Mouse (Mus musculus) T-helper 17 cell (primary cell): Measurements from ENCODE around the gene Dirc2.

Experiments
- in situ Hi-C, 2 experiments: fragments of 300-600 bp; cut with MboI, MseI; formaldehyde crosslinking; loops; 1 replicate in 1 of 2; 2 replicates in 1 of 2; pipeline ENCODE4 v1.15.1; 2025; ENCODE audit warnings: high pct_unique_total_duplicates in 2 of 2

Dirc2 gene

DNA sequence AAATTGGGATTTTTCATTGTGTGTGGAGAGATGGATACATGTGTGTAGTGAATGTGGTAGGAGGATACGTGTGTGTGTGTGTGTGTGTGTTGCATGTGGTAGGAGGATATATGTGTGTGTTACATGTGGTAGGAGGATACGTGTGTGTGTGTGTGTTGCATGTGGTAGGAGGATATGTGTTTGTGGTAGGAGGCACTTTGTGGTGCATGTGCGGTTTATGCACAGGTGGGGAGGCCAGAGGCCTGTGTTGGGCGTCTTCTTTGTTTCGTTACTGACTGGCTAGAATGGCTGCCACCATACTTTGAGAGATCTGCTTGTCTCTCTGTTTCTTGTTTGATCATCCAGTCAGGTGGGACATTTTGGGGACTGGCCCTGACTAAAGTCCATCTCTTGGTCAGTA, 27.5 kb downstream of the Dirc2 start:
- in situ Hi-C loops, result loop anchor here in 1 of 2 experiments (10.0 kb wide), 1 partner anchor 193 kb away; the partner anchor contains the start of genes Dtx3l and Parp9

DNA sequence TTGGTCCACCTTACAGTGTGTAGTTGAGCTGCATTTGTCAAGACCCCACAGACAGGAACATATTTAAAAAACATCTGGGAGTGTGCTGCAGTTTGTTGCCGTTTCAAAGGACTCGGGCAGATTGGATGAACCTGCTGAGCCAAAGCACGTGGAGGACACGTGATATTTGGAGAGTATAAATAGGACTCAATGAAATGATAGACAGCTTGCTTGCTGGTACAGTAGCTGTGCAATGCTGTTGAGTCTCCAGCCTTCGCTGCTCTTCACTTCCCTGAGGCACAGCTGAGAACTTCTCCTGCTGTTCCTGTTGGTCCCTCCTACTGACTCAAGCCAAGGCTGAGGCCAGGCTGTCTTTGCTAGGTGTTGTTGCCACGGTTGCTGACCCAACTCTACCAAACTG, 28.2 kb downstream of the Dirc2 start:
- in situ Hi-C loops, result loop anchor here in 1 of 2 experiments (10.0 kb wide), 1 partner anchor 194 kb away; the partner anchor contains the start of genes Dtx3l and Parp9

DNA sequence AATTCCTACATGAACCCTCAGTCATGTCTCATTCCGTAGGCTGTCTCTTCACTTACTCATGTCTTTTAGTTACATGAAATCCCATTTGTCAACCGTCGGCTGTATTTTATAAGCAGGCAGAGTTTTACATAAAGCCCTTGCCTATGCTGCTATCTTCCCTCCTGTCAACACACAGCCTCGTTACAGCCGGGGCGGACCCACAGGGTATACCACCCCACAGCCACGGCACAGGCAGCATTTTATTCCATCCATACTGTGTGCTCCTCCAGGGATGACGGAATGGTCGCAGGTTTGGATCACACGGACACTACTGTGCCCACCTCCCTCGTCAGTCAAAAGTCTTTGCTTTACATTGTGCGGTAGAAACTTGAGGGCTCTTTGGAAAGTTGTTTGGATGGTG, 28.8 kb downstream of the Dirc2 start:
- in situ Hi-C loops, result loop anchor here in 1 of 2 experiments (10.0 kb wide), 1 partner anchor 194 kb away; the partner anchor contains the start of genes Dtx3l and Parp9

DNA sequence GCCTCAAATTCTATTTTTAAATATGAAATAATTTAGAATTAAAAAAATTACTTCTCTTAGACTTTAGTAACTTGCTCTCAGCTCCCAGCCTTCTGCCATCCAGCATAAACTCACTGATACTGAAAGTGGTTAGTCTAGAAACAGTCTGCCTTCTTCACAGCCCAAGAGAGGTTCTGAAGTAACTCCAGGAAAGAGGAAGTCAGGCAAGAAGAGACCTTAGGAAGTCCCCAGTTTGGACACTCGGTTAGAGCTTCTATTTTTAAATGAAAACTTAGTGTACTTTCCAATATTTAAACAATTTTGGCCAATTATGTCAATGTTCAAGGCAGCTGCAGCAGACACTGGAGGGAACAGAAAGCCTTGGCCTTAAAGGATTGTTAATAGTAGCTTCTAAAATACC, 29.6 kb downstream of the Dirc2 start:
- in situ Hi-C loops, result no loop called here

DNA sequence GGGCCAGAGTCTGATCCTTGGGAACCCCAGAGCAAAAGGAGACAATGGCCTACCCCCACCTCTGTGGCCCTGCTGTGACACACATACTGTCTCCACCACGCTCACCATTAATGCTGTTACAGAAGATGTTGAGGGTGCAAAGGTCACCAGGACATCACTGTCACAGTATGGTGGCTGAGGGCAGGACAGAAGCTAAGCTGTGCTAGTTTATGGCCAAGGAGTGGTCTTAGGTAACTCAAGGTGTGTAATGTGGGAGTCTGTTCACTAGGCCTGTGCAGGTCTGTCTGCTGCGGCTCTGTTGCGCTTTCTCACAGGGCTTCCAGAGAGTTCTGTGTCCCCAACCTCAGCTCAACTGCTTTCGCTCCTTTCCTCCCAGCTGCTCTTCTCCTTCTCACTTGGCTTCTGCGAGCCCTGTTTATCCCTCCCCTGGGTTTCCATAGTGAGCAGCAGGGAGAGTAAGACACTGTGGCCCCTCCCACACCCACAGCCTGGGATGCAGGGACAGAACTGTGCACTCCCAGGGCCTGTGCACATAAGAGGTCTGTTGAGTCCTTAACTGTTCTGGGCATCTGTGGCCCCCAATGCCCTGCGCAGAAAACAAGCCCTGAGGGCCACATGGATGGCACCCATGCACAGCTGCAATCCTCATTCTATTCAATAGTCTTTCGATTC, 30.9 kb downstream of the Dirc2 start:
- in situ Hi-C loops, result no loop called here

DNA sequence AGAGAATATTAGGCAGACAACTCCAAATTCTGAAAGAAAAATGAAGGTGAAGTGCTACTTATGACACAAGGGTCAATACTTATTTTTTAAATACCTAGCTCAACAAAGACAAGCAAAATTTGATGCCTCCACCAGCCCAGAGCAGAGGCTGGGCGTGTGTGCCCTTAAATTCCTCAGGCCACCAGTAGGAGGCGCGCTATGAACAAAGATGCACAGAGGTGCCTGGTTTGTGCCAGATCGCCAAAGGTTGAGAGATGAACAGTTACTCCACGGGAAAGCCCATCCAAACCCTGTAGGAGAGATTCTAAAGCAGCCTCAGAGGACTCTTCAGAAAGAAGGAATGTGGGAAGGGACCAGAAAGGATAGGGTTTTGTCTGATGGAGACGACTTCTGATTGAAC, 35.1 kb downstream of the Dirc2 start:
- in situ Hi-C loops, result loop anchor here in 1 of 2 experiments (5.0 kb wide), 1 partner anchor 83 kb away; no protein-coding TSS in a partner anchor

DNA sequence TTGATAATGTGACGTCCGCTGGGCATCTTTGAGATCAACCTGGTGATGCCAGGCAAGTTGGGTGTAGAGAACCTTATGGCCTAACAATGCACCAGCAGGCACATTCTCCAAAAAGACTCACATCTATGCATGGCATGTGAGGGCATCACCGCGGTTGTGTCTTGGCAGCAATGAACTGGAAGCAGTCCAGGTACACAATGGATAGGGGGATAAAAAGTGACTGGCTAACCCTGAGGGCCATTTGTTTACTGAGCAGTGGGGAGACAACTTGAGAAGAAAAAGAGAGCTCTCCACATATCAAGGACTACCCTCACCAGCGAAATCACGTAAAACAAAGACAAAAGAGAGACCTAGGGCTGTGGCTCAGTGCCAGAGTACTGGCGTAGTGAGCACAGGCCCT, 37.1 kb downstream of the Dirc2 start:
- in situ Hi-C loops, result loop anchor here in 1 of 2 experiments (5.0 kb wide), 1 partner anchor 85 kb away; no protein-coding TSS in a partner anchor

DNA sequence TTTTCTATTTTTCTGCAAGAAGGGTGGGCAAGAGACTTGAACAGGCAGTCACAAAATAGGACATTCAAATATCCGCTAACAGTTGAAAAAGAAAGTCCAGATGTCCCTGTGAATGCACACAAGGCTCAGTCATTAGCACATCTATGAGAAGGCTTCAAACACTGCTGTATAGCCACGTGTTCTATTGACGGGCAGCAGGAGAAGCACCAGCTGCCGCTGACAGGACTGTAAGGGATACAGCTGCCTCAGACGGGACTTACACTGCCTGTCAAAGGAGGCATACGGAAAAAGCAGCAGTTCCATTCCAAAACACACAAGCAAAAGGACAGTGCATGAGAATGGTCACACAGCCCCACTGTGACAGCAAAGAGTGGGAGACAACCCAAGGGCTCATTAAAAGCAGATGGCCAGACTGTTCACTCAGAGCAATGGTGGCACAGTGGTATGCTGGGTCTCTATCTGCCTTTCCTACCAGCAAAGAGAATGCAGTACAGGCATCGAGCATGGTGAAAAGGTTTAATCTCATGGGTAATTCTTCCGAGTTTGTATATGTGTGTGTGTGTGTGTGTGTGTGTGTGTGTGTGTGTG, 39.9 kb downstream of the Dirc2 start:
- in situ Hi-C loops, result no loop called here

DNA sequence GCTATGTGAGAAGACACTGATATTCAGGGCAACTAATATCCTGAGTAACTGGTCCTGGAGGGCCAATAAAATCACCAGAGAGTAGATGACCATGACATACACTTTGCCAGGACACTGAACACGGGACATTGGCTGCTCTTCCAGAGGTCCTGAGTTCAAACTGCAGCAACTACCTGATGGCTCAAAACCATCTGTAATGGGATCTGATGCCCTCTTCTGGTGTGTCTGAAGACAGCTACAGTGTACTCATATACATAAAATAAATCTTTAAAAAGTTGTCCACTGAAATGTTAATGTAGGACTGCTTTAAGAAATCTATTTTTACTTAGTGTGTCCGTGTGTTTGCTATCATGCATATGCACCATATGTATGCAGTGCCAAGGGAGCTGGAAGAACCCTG, 42.6 kb downstream of the Dirc2 start:
- in situ Hi-C loops, result no loop called here

DNA sequence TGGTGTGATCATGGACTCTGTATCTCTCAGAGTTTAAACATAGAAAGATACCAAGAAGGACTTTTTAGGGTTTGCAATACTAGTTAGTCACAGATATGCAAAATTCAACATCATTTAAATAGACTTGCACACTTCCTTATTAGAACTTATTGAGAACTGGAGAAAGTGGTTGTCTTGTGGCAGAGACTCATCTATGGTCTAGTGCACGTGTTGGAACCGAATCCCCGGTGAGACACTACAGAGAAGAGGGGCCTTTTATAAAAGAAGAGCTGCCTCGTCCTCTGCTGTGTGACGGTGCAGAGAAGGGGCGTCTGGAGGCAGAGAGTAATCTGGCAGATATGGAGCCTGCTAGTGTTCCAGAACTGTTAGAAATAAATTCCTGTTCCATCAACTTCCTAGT, 44.6 kb downstream of the Dirc2 start:
- in situ Hi-C loops, result no loop called here

DNA sequence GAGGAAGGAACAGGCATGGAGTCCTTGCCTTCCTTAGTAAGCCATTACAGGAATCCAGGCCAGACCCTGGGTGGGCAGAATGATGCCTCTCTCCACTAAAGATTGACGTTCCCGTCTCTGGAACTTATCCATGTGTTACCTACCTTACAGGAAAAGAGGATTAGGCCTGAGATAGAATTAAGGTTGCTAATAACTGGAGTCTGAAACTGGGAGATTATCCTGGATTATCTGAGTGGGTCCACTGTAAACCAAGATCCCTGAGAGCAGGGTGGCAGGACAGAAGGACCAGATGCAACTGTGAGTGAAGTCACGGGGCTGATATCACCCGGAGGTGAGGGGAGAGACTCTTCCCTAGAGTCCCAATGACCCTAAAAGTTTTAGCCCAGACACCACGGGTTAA, 51.4 kb downstream of the Dirc2 start:
- in situ Hi-C loops, result loop anchor here in 1 of 2 experiments (5.0 kb wide), 1 partner anchor 95 kb away; no protein-coding TSS in a partner anchor

DNA sequence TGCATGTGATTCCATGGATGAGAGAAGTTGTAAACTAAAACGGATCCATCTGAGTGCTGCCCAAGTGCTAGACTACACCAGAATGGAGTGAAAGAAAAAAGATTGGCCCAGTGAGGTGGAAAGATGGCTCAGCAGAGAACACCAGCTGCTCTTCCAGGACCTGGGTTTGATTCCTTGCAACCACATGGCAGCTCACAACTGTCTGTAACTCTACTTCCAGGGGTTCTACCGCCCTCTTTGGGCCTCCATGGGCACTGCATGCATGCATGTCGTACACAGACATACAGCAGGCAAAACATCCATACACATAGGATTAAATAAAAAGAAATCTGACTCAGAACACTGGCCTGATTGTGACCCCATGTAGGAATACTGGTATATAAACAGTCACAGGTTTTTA, 52.9 kb downstream of the Dirc2 start:
- in situ Hi-C loops, result loop anchor here in 1 of 2 experiments (5.0 kb wide), 1 partner anchor 96 kb away; no protein-coding TSS in a partner anchor

DNA sequence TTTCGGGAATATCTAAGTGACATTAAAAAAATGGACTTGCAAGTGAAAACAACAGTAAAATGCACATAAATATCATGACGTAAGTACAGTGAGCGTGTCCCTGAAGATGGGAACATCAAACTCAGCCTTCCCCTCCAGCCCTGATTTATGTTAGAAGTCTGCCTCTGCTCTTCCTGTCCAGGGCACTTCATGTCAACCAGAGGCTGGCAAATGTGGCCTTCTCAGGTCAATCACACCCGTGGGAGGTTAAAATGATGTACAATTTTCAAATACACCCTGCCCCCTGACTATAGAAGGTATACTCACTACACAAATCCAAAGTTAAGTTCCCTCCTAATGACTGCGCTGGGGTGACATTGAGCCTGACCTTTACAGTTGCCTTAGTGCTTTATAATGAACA, 53.4 kb downstream of the Dirc2 start:
- in situ Hi-C loops, result loop anchor here in 1 of 2 experiments (5.0 kb wide), 1 partner anchor 97 kb away; no protein-coding TSS in a partner anchor

DNA sequence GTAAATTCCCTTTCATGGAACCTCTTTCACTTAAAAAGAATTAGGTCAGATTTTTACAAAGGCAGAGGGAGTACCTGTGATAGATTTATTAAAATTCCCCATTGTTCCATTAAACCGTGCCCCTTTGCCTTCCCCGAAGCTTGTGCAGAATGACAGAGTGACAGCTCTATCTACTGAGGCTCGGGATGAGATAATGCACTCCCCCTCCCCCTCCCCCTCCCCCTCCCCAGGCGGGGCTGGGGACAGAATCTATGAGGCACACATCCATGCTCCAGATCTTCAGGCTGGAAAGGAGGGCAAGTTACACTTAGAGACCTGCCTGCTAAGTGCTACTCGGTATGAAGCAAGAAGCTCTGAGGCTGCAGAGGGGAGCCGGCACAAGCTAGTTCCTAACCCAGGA, 53.8 kb downstream of the Dirc2 start:
- in situ Hi-C loops, result loop anchor here in 1 of 2 experiments (5.0 kb wide), 1 partner anchor 97 kb away; no protein-coding TSS in a partner anchor

DNA sequence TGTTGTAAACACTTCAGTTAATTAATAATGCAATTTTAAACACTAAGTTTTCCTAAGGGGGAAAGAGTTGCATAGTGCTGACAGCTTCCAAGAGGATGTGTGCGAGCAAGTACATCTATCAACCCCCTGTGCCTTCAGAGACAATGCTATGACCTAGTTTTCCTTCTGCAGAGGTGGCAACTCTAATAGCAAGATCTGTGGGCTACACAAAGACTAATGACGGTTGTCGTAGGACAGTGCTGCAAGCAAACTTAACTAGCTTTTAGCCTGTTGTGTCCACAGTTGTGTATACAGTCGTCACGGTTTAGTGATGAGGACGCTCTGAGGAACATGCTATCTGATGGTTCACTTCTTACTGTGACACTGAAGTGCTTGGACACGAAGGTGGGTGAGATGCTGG, 54.5 kb downstream of the Dirc2 start:
- in situ Hi-C loops, result loop anchor here in 1 of 2 experiments (5.0 kb wide), 1 partner anchor 98 kb away; no protein-coding TSS in a partner anchor

DNA sequence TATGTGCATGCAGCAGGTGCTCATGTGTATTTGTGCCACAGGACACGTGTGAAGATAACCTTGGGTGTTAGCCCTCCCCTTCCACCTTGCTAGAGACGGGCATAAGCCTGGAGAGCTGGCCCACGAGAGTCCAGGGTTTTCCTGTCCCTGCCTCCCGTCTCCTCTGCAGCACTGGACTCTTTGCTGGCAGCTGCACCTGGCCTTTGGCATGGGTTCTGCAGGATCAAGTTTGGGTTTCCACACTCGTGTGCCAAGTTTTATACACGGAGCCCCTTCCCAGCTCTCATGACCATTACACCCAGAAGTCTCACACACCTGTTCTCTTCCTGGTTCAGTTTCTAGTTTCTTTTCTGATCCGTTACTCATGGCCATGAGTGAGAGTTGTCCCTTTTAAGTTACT, 55.5 kb downstream of the Dirc2 start:
- in situ Hi-C loops, result no loop called here

DNA sequence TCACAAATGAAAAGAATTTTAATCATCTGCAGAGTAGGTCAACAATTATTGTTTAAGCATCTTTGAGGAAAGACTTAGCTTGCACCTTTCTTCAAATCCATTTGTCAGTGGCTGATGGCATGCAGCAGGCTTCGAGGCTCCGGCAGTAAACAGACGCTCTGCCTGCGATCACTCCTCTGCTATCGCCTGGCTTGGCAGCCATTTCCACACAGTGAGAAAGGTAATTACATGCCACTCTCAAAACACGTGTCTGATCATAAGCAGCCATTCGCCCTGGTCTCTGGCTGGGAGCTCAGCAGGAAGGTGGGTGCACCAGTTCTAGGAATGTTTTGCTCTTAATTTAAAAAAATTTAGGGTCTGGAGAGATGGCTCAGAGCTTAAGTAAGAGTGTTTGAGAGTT, 58.2 kb downstream of the Dirc2 start:
- in situ Hi-C loops, result no loop called here

DNA sequence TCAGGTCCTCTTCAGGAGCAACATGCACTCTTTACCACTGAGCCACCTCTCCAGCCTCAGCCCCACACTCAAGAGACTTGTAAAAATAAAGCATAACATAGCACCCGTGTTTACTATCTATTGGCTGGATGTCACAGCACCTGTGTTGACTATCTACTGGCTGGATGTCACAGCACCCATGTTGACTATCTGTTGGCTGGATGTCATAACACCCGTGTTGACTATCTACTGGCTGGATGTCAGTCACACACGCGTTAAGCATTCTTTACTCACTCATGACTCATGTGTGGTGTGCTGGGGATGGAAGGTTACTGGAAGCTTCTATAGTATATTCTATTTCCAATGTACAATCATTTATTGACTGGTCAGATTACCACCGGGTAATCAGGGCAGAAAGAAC, 62.2 kb downstream of the Dirc2 start:
- in situ Hi-C loops, result loop anchor here in 1 of 2 experiments (10.0 kb wide), 1 partner anchor 1918 kb away; no protein-coding TSS in a partner anchor

DNA sequence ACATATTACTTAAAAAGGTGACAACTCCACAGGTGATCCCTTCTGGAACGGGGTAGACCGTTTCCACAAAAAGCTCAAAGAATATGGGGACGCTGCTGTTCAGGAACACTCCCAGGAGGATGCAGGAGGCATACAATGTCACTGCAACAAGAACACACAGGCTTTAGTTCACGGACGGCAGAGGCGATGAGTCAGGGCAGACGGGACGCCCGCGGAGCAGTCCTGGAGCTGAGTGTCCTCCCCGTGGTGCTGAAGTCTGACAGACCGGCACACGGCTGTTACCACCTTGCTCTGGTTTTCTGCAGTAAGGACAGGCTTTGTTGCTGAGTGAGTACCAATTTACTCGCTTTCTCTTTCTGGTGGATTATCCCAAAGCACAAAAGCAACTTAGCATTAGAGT, 64.4 kb downstream of the Dirc2 start:
- in situ Hi-C loops, result loop anchor here in 1 of 2 experiments (10.0 kb wide), 1 partner anchor 1920 kb away; no protein-coding TSS in a partner anchor

DNA sequence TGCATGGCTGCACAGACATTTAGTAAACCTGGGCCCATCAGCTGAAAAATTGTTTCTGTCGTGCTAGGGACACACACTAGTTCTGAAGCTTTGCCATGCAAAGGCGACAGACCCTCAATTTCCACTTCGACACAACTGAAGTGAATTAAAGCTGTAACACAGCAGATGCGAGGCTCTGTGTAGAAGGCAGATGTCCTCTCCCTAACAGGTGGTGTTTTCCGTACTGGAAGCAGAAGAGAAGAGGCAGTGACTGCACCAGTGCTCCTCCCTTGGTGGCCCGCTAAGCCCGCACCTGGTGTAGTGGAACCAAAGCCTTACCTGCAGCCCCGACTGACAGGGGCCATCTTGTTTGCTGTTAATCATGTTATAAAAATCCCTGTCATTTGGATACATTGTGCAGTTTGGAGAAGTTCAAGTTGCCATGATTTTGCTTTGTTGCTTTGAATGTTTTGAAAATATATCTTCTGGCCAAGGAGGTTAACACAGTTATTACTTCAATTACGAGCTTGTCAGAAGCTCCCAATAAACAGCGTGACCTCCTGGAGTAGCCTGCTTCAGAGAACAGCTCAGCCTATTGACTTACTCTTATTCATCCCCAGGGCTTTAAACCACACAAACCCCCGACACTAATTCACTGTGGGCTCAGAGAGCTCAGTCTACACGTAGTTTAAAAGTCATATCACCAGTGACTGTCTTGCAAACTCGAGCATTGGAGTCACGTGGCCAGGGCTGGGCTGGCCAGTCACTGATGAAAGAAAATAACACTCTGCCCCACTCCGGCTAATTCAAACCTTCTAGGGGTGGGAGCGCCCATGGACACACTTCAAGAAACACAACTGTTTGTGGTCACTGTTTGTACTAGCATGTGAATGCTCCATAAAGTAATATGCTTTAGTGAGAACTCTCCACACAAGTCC, 65.1 kb downstream of the Dirc2 start:
- in situ Hi-C loops, result loop anchor here in 1 of 2 experiments (10.0 kb wide), 1 partner anchor 1921 kb away; no protein-coding TSS in a partner anchor

DNA sequence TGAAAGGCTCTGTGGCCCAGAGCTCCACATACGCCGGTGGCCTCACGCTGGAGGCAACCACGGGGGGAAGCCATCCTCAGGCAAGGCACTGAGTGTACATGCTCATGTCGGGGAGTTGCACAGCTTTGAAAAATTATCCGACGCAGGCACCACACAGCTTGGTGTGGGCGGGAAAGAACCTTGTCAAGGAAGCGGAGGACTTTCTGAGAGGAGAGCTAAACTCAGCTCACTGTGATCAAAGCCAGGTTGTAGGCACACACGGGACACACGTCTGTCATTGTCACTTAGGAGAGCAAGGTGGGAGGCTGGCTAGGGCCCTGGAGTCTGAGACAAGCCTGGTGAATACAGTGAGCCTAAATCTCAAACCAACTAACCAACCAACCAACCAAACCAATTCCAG, 67.3 kb downstream of the Dirc2 start:
- in situ Hi-C loops, result loop anchor here in 1 of 2 experiments (10.0 kb wide), 1 partner anchor 1923 kb away; no protein-coding TSS in a partner anchor
